8 mouse cellular contexts compared by ENCODE assay signal in the genomic region with DNA sequence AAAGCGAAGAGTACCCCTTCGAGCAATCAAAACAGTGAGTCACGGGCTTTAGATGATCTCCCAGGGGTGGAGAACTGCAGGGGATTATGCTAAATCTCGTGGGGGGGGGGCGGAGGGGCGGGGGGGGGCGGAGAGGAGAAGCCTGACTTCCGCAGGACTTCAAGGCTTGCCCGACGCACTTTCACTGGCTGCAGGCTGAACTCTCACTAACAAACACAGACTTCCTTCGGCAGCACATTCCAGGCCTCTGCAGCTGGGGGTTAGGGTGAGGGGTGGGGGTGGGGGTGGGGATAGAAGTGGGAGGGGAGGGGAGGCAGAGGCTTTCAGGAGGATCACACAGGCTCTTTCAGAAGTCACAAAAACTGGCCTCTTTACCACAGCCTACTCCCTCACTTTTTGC. TPM values are rescaled to one million over a fixed set of nuclear protein-coding genes. Genes with fewer than 3 reads are reported as not detected.
DNase-seq lines count a peak whose midpoint lies in the region.

No protein-coding gene starts in this region.

- peaks cover 47% of the 10 kb centered on the region for H3K4me1 ChIP-seq in forebrain, embryonic 10.5 days
- peaks cover 38% of the 10 kb centered on the region for H3K4me1 ChIP-seq in midbrain, embryonic 10.5 days

- H3K27me3 ChIP-seq in forebrain, embryonic 10.5 days (ENCODE audit: poor library complexity, severe bottlenecking) = no peaks in the 10 kb centered on the region
- no peaks in the 10 kb centered on the region for H3K27me3 ChIP-seq in midbrain, embryonic 10.5 days (ENCODE audit: low read depth, poor library complexity, severe bottlenecking)

- DNase-seq in brain, adult 2 months (ENCODE audit: low read depth, low spot score) = peak; percentile 36
- DNase-seq in forebrain, embryonic 10.5 days (ENCODE audit: extremely low spot score, low spot score) = peak; percentile 64
- DNase-seq in kidney, postnatal 10 days = peak; percentile 69
- peak; percentile 75 for DNase-seq in midbrain, embryonic 10.5 days (ENCODE audit: low spot score)
- no peak for DNase-seq in left cerebral cortex, adult 18-20 months (ENCODE audit: low spot score in 2 of 2)
- no peak for DNase-seq in left cerebral cortex, adult 9 months (ENCODE audit: low spot score in 2 of 2)
- DNase-seq in cerebellum, postnatal 4 days (ENCODE audit: low spot score in 2 of 2) = no peak
- DNase-seq in adrenal gland, postnatal 36 days = no peak

- 0% methylated on average over 6 of the region's 11 CpGs for WGBS in forebrain, embryonic 10.5 days
- WGBS in midbrain, embryonic 10.5 days = 3% methylated on average over 11 of the region's 11 CpGs

- H3K9me3 ChIP-seq in forebrain, embryonic 10.5 days = peaks cover 4% of the 10 kb centered on the region
- H3K9me3 ChIP-seq in midbrain, embryonic 10.5 days (replicated peaks) = no peaks in the 10 kb centered on the region

- H3K36me3 ChIP-seq in forebrain, embryonic 10.5 days (replicated peaks) = no peaks in the 10 kb centered on the region
- H3K36me3 ChIP-seq in midbrain, embryonic 10.5 days = no peaks in the 10 kb centered on the region

- H3K27ac ChIP-seq in forebrain, embryonic 10.5 days = peak overlapping the region; percentile 83
- H3K27ac ChIP-seq in midbrain, embryonic 10.5 days (replicated peaks) = peak overlapping the region; percentile 81

- H3K4me3 ChIP-seq in forebrain, embryonic 10.5 days = peak overlapping the region; percentile 42
- H3K4me3 ChIP-seq in midbrain, embryonic 10.5 days = peak overlapping the region; percentile 45

RNA-seq across cellular contexts. Expression of a gene that starts 27.5 kb away (rescaled TPM):
- 1.0 and 1.1 TPM in 2 replicates for polyA plus RNA-seq in forebrain, embryonic 10.5 days (2016; fragmentation: Nextera tagmentation; extraction: Ambion mirVana)
- 0.39 and 0.83 TPM in 2 replicates for polyA plus RNA-seq in midbrain, embryonic 10.5 days (2016; fragmentation: Nextera tagmentation; extraction: Ambion mirVana)
- total RNA-seq in left cerebral cortex, adult 18-20 months (2021) = 10 to 100 TPM in 1 of 2 experiments, 1 to 10 TPM in 1; 8.0 to 12.6 TPM
- total RNA-seq in adrenal gland, postnatal 36 days (2021) = 100 to 1,000 TPM; 144 to 165 TPM

Comparison
In these comparisons a context has a peak if more than half of its experiments do, and no peak if none do; other contexts are left out.
1. DNase-seq: peak in brain, adult 2 months (single experiment), forebrain, embryonic 10.5 days (single experiment), kidney, postnatal 10 days (single experiment) and midbrain, embryonic 10.5 days (single experiment); none in left cerebral cortex, adult 18-20 months (0 of 2), left cerebral cortex, adult 9 months (0 of 2), cerebellum, postnatal 4 days (0 of 2) and adrenal gland, postnatal 36 days (0 of 2).
2. RNA of a gene that starts 27.5 kb away (total RNA-seq): 144 to 165 TPM in adrenal gland, postnatal 36 days; 8.0 to 12.6 TPM in left cerebral cortex, adult 18-20 months; every median in the first group is over 10 times any median in the second.